Mouse (Mus musculus) B cell, adult 62 days (primary cell): Measurements from ENCODE around the gene Gm34653. TPM values are rescaled to one million over a fixed set of nuclear protein-coding genes. Genes with fewer than 3 reads are reported as not detected.

Experiments
- total RNA-seq: library from RNA; stranded (reverse); gene quantifications from 4 replicates; pipeline ENCODE4 v1.2.4, GENCODE M21; 2023

Gene Gm34653
- not detected in 4 replicates for total RNA-seq

GRCm38 (mm10) chr2:34832766-34833457 is at the start of gene Gm34653:
Gm34653 (plus strand) TSS chr2:34833007.

GRCm38 (mm10) chr2:34799357-34800256 is 33.2 kb upstream of the Gm34653 start, which contains the start of gene Rabepk:
Rabepk (minus strand) TSS chr2:34799912.

GRCm38 (mm10) chr2:34825827-34826459 is 6.9 kb upstream of the Gm34653 start, which contains the start of gene Fbxw2:
Fbxw2 (minus strand) TSS chr2:34826311.

GRCm38 (mm10) chr2:34874271-34874670 is 41.5 kb downstream of the Gm34653 start, which contains the start of gene Cutal:
Cutal (plus strand) TSS chr2:34874396.

GRCm38 (mm10) chr2:34874816-34875345 is 42.1 kb downstream of the Gm34653 start, which contains the start of gene Psmd5:
Psmd5 (minus strand) TSS chr2:34874968.

Other genes with a start within 250 kb of the Gm34653 start
- 108 to 112 TPM (median 111 TPM) in 4 replicates for gene Gapvd1, start 77.8 kb upstream of the Gm34653 start, total RNA-seq
- gene Hspa5, start 61.0 kb upstream of the Gm34653 start, total RNA-seq, result 798 to 869 TPM (median 851 TPM) in 4 replicates
- gene Rabepk, start 33.1 kb upstream of the Gm34653 start, total RNA-seq, result 12.5 to 20.2 TPM (median 15.5 TPM) in 4 replicates
- 94.0 to 107 TPM (median 98.2 TPM) in 4 replicates for gene Fbxw2, start 6.7 kb upstream of the Gm34653 start, total RNA-seq
- not detected in 4 replicates for gene Cutal, start 41.4 kb downstream of the Gm34653 start, total RNA-seq
- 24.6 to 32.8 TPM (median 28.1 TPM) in 4 replicates for gene Psmd5, start 42.0 kb downstream of the Gm34653 start, total RNA-seq
- 8.3 to 20.1 TPM (median 17.3 TPM) in 4 replicates for gene Phf19, start 81.0 kb downstream of the Gm34653 start, total RNA-seq
- 69.2 to 81.1 TPM (median 72.1 TPM) in 4 replicates for gene Traf1, start 128.8 kb downstream of the Gm34653 start, total RNA-seq
- gene Hc, start 228.4 kb downstream of the Gm34653 start, total RNA-seq, result not detected in 4 replicates